Mouse (Mus musculus) adrenal gland, postnatal 36 days (tissue): ENCODE measurements at regions not wholly inside any gene's neighbourhood (a gene's known extent, or its start where the extent isn't known, plus 50 kb on each side); places are given as distances from the start of the nearest gene placed in this dataset.

Source experiments
- DNase-seq, 2 experiments: peaks; one replicate each; pipeline ENCODE4 v3.0.0; 2021; ENCODE audit warnings: mixed read lengths in 1 of 2

GRCm38 (mm10) chr4:135036764-135037163 is 83.7 kb upstream of the Runx3 start:
- no peak for DNase-seq

- DNase-seq = no peak
Measured at GRCm38 (mm10) chr4:135039234-135039633, 81.2 kb upstream of the Runx3 start.

GRCm38 (mm10) chr4:135041921-135042320 is 78.5 kb upstream of the Runx3 start:
- no peak for DNase-seq

- no peak for DNase-seq
Measured at GRCm38 (mm10) chr4:135042501-135042900, 78.0 kb upstream of the Runx3 start.

GRCm38 (mm10) chr4:135045054-135045453 is 75.4 kb upstream of the Runx3 start:
- no peak for DNase-seq

GRCm38 (mm10) chr4:135046619-135047018 is 73.8 kb upstream of the Runx3 start:
- no peak for DNase-seq

- DNase-seq = no peak
Measured at GRCm38 (mm10) chr4:135047251-135047650, 73.2 kb upstream of the Runx3 start.

GRCm38 (mm10) chr4:135047771-135048170 is 72.7 kb upstream of the Runx3 start:
- no peak for DNase-seq

- DNase-seq = no peak
Measured at GRCm38 (mm10) chr4:135049924-135050323, 70.5 kb upstream of the Runx3 start.

- DNase-seq = no peak
Measured at GRCm38 (mm10) chr4:135051466-135051865, 69.0 kb upstream of the Runx3 start.

GRCm38 (mm10) chr4:135053585-135053984 is 66.9 kb upstream of the Runx3 start:
- no peak for DNase-seq

- DNase-seq = no peak
Measured at GRCm38 (mm10) chr4:135054353-135054752, 66.1 kb upstream of the Runx3 start.

- DNase-seq = no peak
Measured at GRCm38 (mm10) chr4:135056371-135056770, 64.1 kb upstream of the Runx3 start.

- no peak for DNase-seq
Measured at GRCm38 (mm10) chr4:135057286-135057685, 63.2 kb upstream of the Runx3 start.

GRCm38 (mm10) chr4:135058895-135059294 is 61.6 kb upstream of the Runx3 start:
- no peak for DNase-seq

GRCm38 (mm10) chr4:135061030-135061743 is 59.3 kb upstream of the Runx3 start:
- no peak for DNase-seq

- DNase-seq = peak; percentile 84 to 88
Measured at GRCm38 (mm10) chr4:135066766-135067479, 53.5 kb upstream of the Runx3 start.

- DNase-seq = no peak
Measured at GRCm38 (mm10) chr4:135067805-135068204, 52.6 kb upstream of the Runx3 start.

GRCm38 (mm10) chr4:135069818-135070217 is 50.6 kb upstream of the Runx3 start:
- DNase-seq = peak; percentile 11 to 30
